ENCODE assay signal across 19 mouse cellular contexts in genomic region chr1:61651454-61652271, GRCm38 (mm10). TPM values are rescaled to one million over a fixed set of nuclear protein-coding genes. Genes with fewer than 3 reads are reported as not detected.
A peak's percentile ranks its signal among the peaks of the same experiment; 100 is the strongest.
DNase-seq lines count a peak whose midpoint lies in the region; ATAC-seq and TF ChIP-seq lines count a peak whose summit lies in the region.
"Had no signal": no experiment of that assay in that cellular context is flagged by ENCODE, and none has a peak within 500 bp of the region (broad histone marks: within the 10 kb centered on the region; RNA-seq: fewer than 3 reads in every experiment).

No protein-coding gene starts in this region.

- H3K4me3 ChIP-seq in liver, adult 2 months (ENCODE audit: insufficient read depth, low read depth, low read length) = no peak overlapping the region
- H3K4me3 ChIP-seq in liver, embryonic 12.5 days = no peak overlapping the region
- no peak overlapping the region for H3K4me3 ChIP-seq in intestine, embryonic 15.5 days (replicated peaks)
- no peak overlapping the region for H3K4me3 ChIP-seq in stomach, embryonic 15.5 days (replicated peaks)
- no peak overlapping the region for H3K4me3 ChIP-seq in forebrain, embryonic 10.5 days
- H3K4me3 ChIP-seq: embryonic facial prominence, embryonic 13.5 days; heart, embryonic 15.5 days; hindbrain, embryonic 10.5 days; megakaryocyte, embryonic 14.5 days; neural tube, embryonic 12.5 days had no signal

- H3K27me3 ChIP-seq in liver, adult 2 months (ENCODE audit: control insufficient read depth, insufficient read depth, low read length) = no peaks in the 10 kb centered on the region
- no peaks in the 10 kb centered on the region for H3K27me3 ChIP-seq in liver, embryonic 12.5 days (replicated peaks)
- H3K27me3 ChIP-seq in intestine, embryonic 15.5 days (replicated peaks) = no peaks in the 10 kb centered on the region
- no peaks in the 10 kb centered on the region for H3K27me3 ChIP-seq in stomach, embryonic 15.5 days (replicated peaks)
- no peaks in the 10 kb centered on the region for H3K27me3 ChIP-seq in forebrain, embryonic 10.5 days (ENCODE audit: poor library complexity, severe bottlenecking)
- H3K27me3 ChIP-seq: CH12.LX; embryonic facial prominence, embryonic 13.5 days; heart, embryonic 15.5 days; megakaryocyte, embryonic 14.5 days; neural tube, embryonic 12.5 days had no signal

- H3K4me2 ChIP-seq in liver, embryonic 12.5 days = no peak overlapping the region
- 0 out of 2 replicates have a peak overlapping the region, but pooled peaks have one; percentile 7 for H3K4me2 ChIP-seq in intestine, embryonic 15.5 days (replicated peaks)
- H3K4me2 ChIP-seq in stomach, embryonic 15.5 days = no peak overlapping the region
- H3K4me2 ChIP-seq: embryonic facial prominence, embryonic 13.5 days; heart, embryonic 15.5 days; neural tube, embryonic 12.5 days had no signal

- 94% methylated on average over 1 of the region's 1 CpGs for WGBS in liver, adult 2 months
- 28% methylated on average over 1 of the region's 1 CpGs for WGBS in liver, embryonic 12.5 days (ENCODE audit: insufficient replicate concordance)
- WGBS in intestine, embryonic 15.5 days = 40% methylated on average over 1 of the region's 1 CpGs
- 43% methylated on average over 1 of the region's 1 CpGs for whole genome bisulfite sequencing in stomach, embryonic 15.5 days
- WGBS in forebrain, embryonic 10.5 days = 77% methylated on average over 1 of the region's 1 CpGs

- DNase-seq in adrenal gland, adult (ENCODE audit: inconsistent age in 2 of 2, low spot score in 1 of 2) = peak; percentile 51 to 70
- DNase-seq in adrenal gland, postnatal 25 days = no peak
- DNase-seq in liver, adult 2 months (ENCODE audit: extremely low read depth, low read depth, low spot score) = peak; percentile 71
- DNase-seq in spleen, postnatal 4 days (ENCODE audit: low spot score in 2 of 2) = no peak
- DNase-seq in forebrain, embryonic 10.5 days (ENCODE audit: extremely low spot score, low spot score) = no peak
- DNase-seq: cerebellum, adult 9-11 months; kidney, adult 18-20 months; layer of hippocampus, adult 9-11 months had no signal

- peaks cover 21% of the 10 kb centered on the region for H3K4me1 ChIP-seq in liver, adult 2 months (ENCODE audit: control insufficient read depth, insufficient read depth, low read length)
- no peaks in the 10 kb centered on the region for H3K4me1 ChIP-seq in liver, embryonic 12.5 days
- peaks cover 15% of the 10 kb centered on the region; the same call in 1 of the 2 replicates for H3K4me1 ChIP-seq in intestine, embryonic 15.5 days (replicated peaks)
- no peaks in the 10 kb centered on the region for H3K4me1 ChIP-seq in stomach, embryonic 15.5 days
- H3K4me1 ChIP-seq in forebrain, embryonic 10.5 days = peaks cover 15% of the 10 kb centered on the region
- H3K4me1 ChIP-seq: embryonic facial prominence, embryonic 13.5 days had no signal

- no peak overlapping the region for H3K9ac ChIP-seq in liver, adult 2 months (ENCODE audit: low read depth, low read length)
- no peak overlapping the region for H3K9ac ChIP-seq in liver, embryonic 12.5 days
- H3K9ac ChIP-seq in intestine, embryonic 15.5 days = no peak overlapping the region
- H3K9ac ChIP-seq in stomach, embryonic 15.5 days = no peak overlapping the region
- H3K9ac ChIP-seq: embryonic facial prominence, embryonic 13.5 days; heart, embryonic 15.5 days; liver, embryonic 14.5 days; neural tube, embryonic 12.5 days had no signal

- no peaks in the 10 kb centered on the region for H3K36me3 ChIP-seq in liver, adult 2 months (ENCODE audit: control insufficient read depth, insufficient read depth, low read length)
- H3K36me3 ChIP-seq in liver, embryonic 12.5 days = no peaks in the 10 kb centered on the region
- no peaks in the 10 kb centered on the region for H3K36me3 ChIP-seq in intestine, embryonic 15.5 days
- H3K36me3 ChIP-seq in stomach, embryonic 15.5 days = no peaks in the 10 kb centered on the region
- H3K36me3 ChIP-seq in forebrain, embryonic 10.5 days (replicated peaks) = no peaks in the 10 kb centered on the region
- H3K36me3 ChIP-seq: embryonic facial prominence, embryonic 13.5 days; heart, embryonic 15.5 days; hindbrain, embryonic 10.5 days; neural tube, embryonic 12.5 days had no signal

- no peak for TF ChIP-seq POLR2A in liver, adult 2 months (IDR thresholded peaks at IDR 0.05; ENCODE audit: extremely low read depth, insufficient read depth, low read length)

- no peaks in the 10 kb centered on the region; the same call in 1 of the 2 replicates for H3K79me2 ChIP-seq in liver, adult 2 months (ENCODE audit: control insufficient read depth, insufficient read depth, low read length)

- H3K27ac ChIP-seq in liver, adult 2 months (replicated peaks; ENCODE audit: insufficient read depth, low read depth, low read length) = no peak overlapping the region
- no peak overlapping the region for H3K27ac ChIP-seq in liver, embryonic 12.5 days
- H3K27ac ChIP-seq in intestine, embryonic 15.5 days = peak overlapping the region; percentile 84
- no peak overlapping the region for H3K27ac ChIP-seq in stomach, embryonic 15.5 days
- H3K27ac ChIP-seq in forebrain, embryonic 10.5 days = no peak overlapping the region
- H3K27ac ChIP-seq: embryonic facial prominence, embryonic 13.5 days; heart, embryonic 15.5 days; hindbrain, embryonic 10.5 days; liver, embryonic 14.5 days; neural tube, embryonic 12.5 days had no signal

- ATAC-seq in liver, embryonic 12.5 days = no peak
- peak; percentile 98 for ATAC-seq in intestine, embryonic 15.5 days
- ATAC-seq in stomach, embryonic 15.5 days (ENCODE audit: insufficient read depth, low FRiP score, low read depth) = peak; percentile 78
- ATAC-seq: lung, postnatal 0 days had no signal

- no peaks in the 10 kb centered on the region for H3K9me3 ChIP-seq in liver, embryonic 12.5 days (replicated peaks)
- H3K9me3 ChIP-seq in intestine, embryonic 15.5 days = no peaks in the 10 kb centered on the region
- H3K9me3 ChIP-seq in stomach, embryonic 15.5 days = no peaks in the 10 kb centered on the region
- no peaks in the 10 kb centered on the region for H3K9me3 ChIP-seq in forebrain, embryonic 10.5 days
- H3K9me3 ChIP-seq: embryonic facial prominence, embryonic 13.5 days; heart, embryonic 15.5 days; hindbrain, embryonic 10.5 days; megakaryocyte, embryonic 14.5 days; neural tube, embryonic 12.5 days had no signal

- TF ChIP-seq CTCF in liver, adult 2 months (IDR thresholded peaks at IDR 0.05; ENCODE audit: low read depth, low read length) = no peak

RNA-seq across cellular contexts. Expression of gene Pard3b, which starts 13.0 kb away (rescaled TPM):
- 12.5 and 15.7 TPM in 2 replicates for total RNA-seq in adrenal gland, postnatal 25 days (2021)
- total RNA-seq in liver, adult 2 months (2014; rRNA removed) = 3.0 and 3.3 TPM in 2 replicates
- polyA plus RNA-seq in liver, adult 2 months (2012; rRNA removed) = 0.39 and 0.50 TPM in 2 replicates
- 5.7 and 6.5 TPM in 2 replicates for polyA plus RNA-seq in liver, embryonic 12.5 days (2016; fragmentation: Nextera tagmentation; extraction: Ambion mirVana)
- polyA plus RNA-seq in intestine, embryonic 15.5 days (2015; fragmentation: Nextera tagmentation; extraction: Ambion mirVana) = 27.7 and 29.5 TPM in 2 replicates
- 28.4 and 28.9 TPM in 2 replicates for polyA plus RNA-seq in stomach, embryonic 15.5 days (2015; fragmentation: Nextera tagmentation; extraction: Ambion mirVana)
- polyA plus RNA-seq in forebrain, embryonic 10.5 days (2016; fragmentation: Nextera tagmentation; extraction: Ambion mirVana) = 7.0 and 7.2 TPM in 2 replicates

Comparison
In these comparisons a context has a peak if more than half of its experiments do, and no peak if none do; other contexts are left out.
1. DNase-seq: peak in adrenal gland, adult (2 of 2) and liver, adult 2 months (single experiment); none in adrenal gland, postnatal 25 days (single experiment), spleen, postnatal 4 days (0 of 2) and forebrain, embryonic 10.5 days (single experiment).